Mouse (Mus musculus): ENCODE results near the gene Olfr875. TPM values are rescaled to one million over a fixed set of nuclear protein-coding genes. Genes with fewer than 3 reads are reported as not detected.

Olfr875 gene
- polyA plus RNA-seq (2012; fragmentation: generic; extraction: Trizol): not detected

GRCm38 (mm10) chr9:37771759-37772158, at the start of gene Olfr875:
Olfr875 (plus strand) TSS chr9:37771857.
- TF ChIP-seq USF1 (IDR thresholded peaks at IDR 0.05; ENCODE audit: low read depth): no peak
- no peak for TF ChIP-seq MYOD1 (IDR thresholded peaks at IDR 0.05; ENCODE audit: control insufficient read depth in 1 of 3, insufficient read length in 2 of 3, low read depth in 2 of 3)
- no peak for TF ChIP-seq CEBPB (IDR thresholded peaks at IDR 0.05; ENCODE audit: insufficient read depth, poor library complexity, severe bottlenecking)
- no peak for TF ChIP-seq TCF3 (IDR thresholded peaks at IDR 0.05; ENCODE audit: insufficient read length, low read depth)
- Histone ChIP-seq H3K27me3 (ENCODE audit: control insufficient read depth, insufficient read depth, insufficient read length) (no peaks in the 10 kb centered on the region), H3K4me3 (no peak within 1 kb of the TSS), H3K4me2 (ENCODE audit: low read depth) (no peak within 1 kb of the TSS), H3K36me3 (ENCODE audit: control insufficient read depth, insufficient read depth) (no peaks in the 10 kb centered on the region), H3K79me2 (ENCODE audit: control insufficient read depth, insufficient read depth) (no peaks in the 10 kb centered on the region), H3ac (ENCODE audit: control insufficient read depth, insufficient read length) (no peak within 1 kb of the TSS)

GRCm38 (mm10) chr9:37734310-37734709, 37.3 kb upstream of the Olfr875 start:
- Histone ChIP-seq H3K79me2 (ENCODE audit: control insufficient read depth, insufficient read depth) (no peaks in the 10 kb centered on the region), H3K4me2 (ENCODE audit: low read depth) (no peak overlapping the region), H3K27me3 (ENCODE audit: control insufficient read depth, insufficient read depth, insufficient read length) (no peaks in the 10 kb centered on the region), H3K4me3 (no peak overlapping the region), H3K36me3 (ENCODE audit: control insufficient read depth, insufficient read depth) (no peaks in the 10 kb centered on the region), H3ac (ENCODE audit: control insufficient read depth, insufficient read length) (no peak overlapping the region)
- no peak for TF ChIP-seq CEBPB (IDR thresholded peaks at IDR 0.05; ENCODE audit: insufficient read depth, poor library complexity, severe bottlenecking)
- TF ChIP-seq E2F4 (IDR thresholded peaks at IDR 0.05; ENCODE audit: insufficient read depth): no peak
- TF ChIP-seq POLR2AphosphoS2 (IDR thresholded peaks at IDR 0.05; ENCODE audit: insufficient read length, low read depth): no peak
- TF ChIP-seq TCF3 (IDR thresholded peaks at IDR 0.05; ENCODE audit: insufficient read length, low read depth): no peak
- no peak for TF ChIP-seq REST (IDR thresholded peaks at IDR 0.05; ENCODE audit: insufficient read depth, insufficient read length)
- TF ChIP-seq MYOG (IDR thresholded peaks at IDR 0.05; ENCODE audit: control insufficient read depth in 1 of 3, insufficient read depth in 1 of 3, insufficient read length in 2 of 3, low read depth in 2 of 3): no peak
- TF ChIP-seq MYOD1 (IDR thresholded peaks at IDR 0.05; ENCODE audit: control insufficient read depth in 1 of 3, insufficient read length in 2 of 3, low read depth in 2 of 3): no peak
- no peak for TF ChIP-seq USF1 (IDR thresholded peaks at IDR 0.05; ENCODE audit: low read depth)
- TF ChIP-seq MAX (IDR thresholded peaks at IDR 0.05; ENCODE audit: low read depth): no peak

- no peak for TF ChIP-seq TCF12 (IDR thresholded peaks at IDR 0.05; ENCODE audit: insufficient read depth, poor library complexity, severe bottlenecking)
- no peak for TF ChIP-seq MYOG (IDR thresholded peaks at IDR 0.05; ENCODE audit: control insufficient read depth in 1 of 3, insufficient read depth in 1 of 3, insufficient read length in 2 of 3, low read depth in 2 of 3)
- TF ChIP-seq SRF (IDR thresholded peaks at IDR 0.05; ENCODE audit: control insufficient read depth, insufficient read length, low read depth): no peak
- no peak for TF ChIP-seq POLR2A (IDR thresholded peaks at IDR 0.05; ENCODE audit: insufficient read length, low read depth)
- TF ChIP-seq MAX (IDR thresholded peaks at IDR 0.05; ENCODE audit: low read depth): no peak
- no peak for TF ChIP-seq CEBPB (IDR thresholded peaks at IDR 0.05; ENCODE audit: insufficient read depth, poor library complexity, severe bottlenecking)
- TF ChIP-seq REST (IDR thresholded peaks at IDR 0.05; ENCODE audit: insufficient read depth, insufficient read length): no peak
- no peak for TF ChIP-seq TCF3 (IDR thresholded peaks at IDR 0.05; ENCODE audit: insufficient read length, low read depth)
- TF ChIP-seq POLR2AphosphoS2 (IDR thresholded peaks at IDR 0.05; ENCODE audit: insufficient read length, low read depth): no peak
- no peak for TF ChIP-seq E2F4 (IDR thresholded peaks at IDR 0.05; ENCODE audit: insufficient read depth)
- TF ChIP-seq MYOD1 (IDR thresholded peaks at IDR 0.05; ENCODE audit: control insufficient read depth in 1 of 3, insufficient read length in 2 of 3, low read depth in 2 of 3): no peak
- TF ChIP-seq USF1 (IDR thresholded peaks at IDR 0.05; ENCODE audit: low read depth): no peak
- no peak within 1 kb of the TSS for H3ac ChIP-seq (ENCODE audit: control insufficient read depth, insufficient read length)
- H3K27me3 ChIP-seq (ENCODE audit: control insufficient read depth, insufficient read depth, insufficient read length): no peaks in the 10 kb centered on the region
- H3K79me2 ChIP-seq (ENCODE audit: control insufficient read depth, insufficient read depth): no peaks in the 10 kb centered on the region
- H3K4me3 ChIP-seq: no peak within 1 kb of the TSS
- no peak within 1 kb of the TSS for H3K4me2 ChIP-seq (ENCODE audit: low read depth)
- H3K36me3 ChIP-seq (ENCODE audit: control insufficient read depth, insufficient read depth): no peaks in the 10 kb centered on the region
Observed at GRCm38 (mm10) chr9:37744806-37745205, 26.9 kb upstream of the Olfr875 start, which contains the start of gene Olfr874. Olfr874 (plus strand) TSS chr9:37745106.

- TF ChIP-seq USF1 (IDR thresholded peaks at IDR 0.05; ENCODE audit: low read depth) (no peak), TCF3 (IDR thresholded peaks at IDR 0.05; ENCODE audit: insufficient read length, low read depth) (no peak), MYOG (IDR thresholded peaks at IDR 0.05; ENCODE audit: control insufficient read depth in 1 of 3, insufficient read depth in 1 of 3, insufficient read length in 2 of 3, low read depth in 2 of 3) (no peak), MYOD1 (IDR thresholded peaks at IDR 0.05; ENCODE audit: control insufficient read depth in 1 of 3, insufficient read length in 2 of 3, low read depth in 2 of 3) (no peak), CEBPB (IDR thresholded peaks at IDR 0.05; ENCODE audit: insufficient read depth, poor library complexity, severe bottlenecking) (no peak), POLR2AphosphoS2 (IDR thresholded peaks at IDR 0.05; ENCODE audit: insufficient read length, low read depth) (no peak), REST (IDR thresholded peaks at IDR 0.05; ENCODE audit: insufficient read depth, insufficient read length) (no peak), MAX (IDR thresholded peaks at IDR 0.05; ENCODE audit: low read depth) (no peak), TCF12 (IDR thresholded peaks at IDR 0.05; ENCODE audit: insufficient read depth, poor library complexity, severe bottlenecking) (no peak), E2F4 (IDR thresholded peaks at IDR 0.05; ENCODE audit: insufficient read depth) (no peak), POLR2A (IDR thresholded peaks at IDR 0.05; ENCODE audit: insufficient read length, low read depth) (no peak), SRF (IDR thresholded peaks at IDR 0.05; ENCODE audit: control insufficient read depth, insufficient read length, low read depth) (no peak)
- H3K4me2 ChIP-seq (ENCODE audit: low read depth): no peak overlapping the region
- no peaks in the 10 kb centered on the region for H3K36me3 ChIP-seq (ENCODE audit: control insufficient read depth, insufficient read depth)
- H3K79me2 ChIP-seq (ENCODE audit: control insufficient read depth, insufficient read depth): no peaks in the 10 kb centered on the region
- no peak overlapping the region for H3ac ChIP-seq (ENCODE audit: control insufficient read depth, insufficient read length)
- H3K4me3 ChIP-seq: no peak overlapping the region
- H3K27me3 ChIP-seq (ENCODE audit: control insufficient read depth, insufficient read depth, insufficient read length): no peaks in the 10 kb centered on the region
Observed at GRCm38 (mm10) chr9:37750319-37751075, 21.2 kb upstream of the Olfr875 start.

Measured in myocyte (in vitro differentiated cells).